Mouse (Mus musculus) left cerebral cortex, adult 8-10 months (tissue): ENCODE measurements around the gene Pou5f1. TPM values are rescaled to one million over a fixed set of nuclear protein-coding genes. Genes with fewer than 3 reads are reported as not detected.

Source experiments
- DNase-seq, 2 experiments: peaks; one replicate each; pipeline ENCODE4 v3.0.0; 2022; ENCODE audit warnings: low spot score in 2 of 2
- total RNA-seq, 4 experiments: library from RNA; stranded (reverse); gene quantifications; 2 replicates each; pipeline ENCODE4 v1.2.4; 2022

Pou5f1 gene
- total RNA-seq, 4 experiments from 2014 or later: 0.27 TPM; not detected in 3

GRCm38 (mm10) chr17:35512916-35513626 lies 7.3 kb downstream of the Pou5f1 start:
- no peak for DNase-seq

- DNase-seq: peak in 1 of 2 experiments; percentile 50
Observed at GRCm38 (mm10) chr17:35513886-35514285, 8.1 kb downstream of the Pou5f1 start.

- no peak for DNase-seq
Observed at GRCm38 (mm10) chr17:35514756-35515155, 8.9 kb downstream of the Pou5f1 start.

- peak in 1 of 2 experiments; percentile 18 for DNase-seq
Observed at GRCm38 (mm10) chr17:35515911-35516640, 10.3 kb downstream of the Pou5f1 start.

- DNase-seq: peak; percentile 81 to 95
Observed at GRCm38 (mm10) chr17:35516652-35517500, 11.1 kb downstream of the Pou5f1 start, which contains the start of the genes Tcf19 and Cchcr1. Tcf19 (minus strand) TSS chr17:35516824. Cchcr1 (plus strand) TSS chr17:35517100.

- no peak for DNase-seq
Observed at GRCm38 (mm10) chr17:35517526-35517925, 11.7 kb downstream of the Pou5f1 start.

GRCm38 (mm10) chr17:35524354-35524753 lies 18.5 kb downstream of the Pou5f1 start:
- DNase-seq: no peak

- no peak for DNase-seq
Observed at GRCm38 (mm10) chr17:35526644-35527043, 20.8 kb downstream of the Pou5f1 start.

- no peak for DNase-seq
Observed at GRCm38 (mm10) chr17:35532360-35532759, 26.5 kb downstream of the Pou5f1 start.

GRCm38 (mm10) chr17:35532901-35533300 lies 27.1 kb downstream of the Pou5f1 start, which contains the start of gene Psors1c2:
Psors1c2 (plus strand) TSS chr17:35533201.
- DNase-seq: no peak

GRCm38 (mm10) chr17:35534343-35534742 lies 28.5 kb downstream of the Pou5f1 start:
- DNase-seq: peak; percentile 55 to 61

- DNase-seq: peak in 1 of 2 experiments; percentile 61
Observed at GRCm38 (mm10) chr17:35537421-35537820, 31.6 kb downstream of the Pou5f1 start.

- no peak for DNase-seq
Observed at GRCm38 (mm10) chr17:35538476-35538875, 32.7 kb downstream of the Pou5f1 start.

GRCm38 (mm10) chr17:35539540-35539939 lies 33.7 kb downstream of the Pou5f1 start:
- no peak for DNase-seq

GRCm38 (mm10) chr17:35542761-35543411 lies 37.1 kb downstream of the Pou5f1 start:
- no peak for DNase-seq

- no peak for DNase-seq
Observed at GRCm38 (mm10) chr17:35543412-35543861, 37.6 kb downstream of the Pou5f1 start.

GRCm38 (mm10) chr17:35544001-35544400 lies 38.2 kb downstream of the Pou5f1 start:
- no peak for DNase-seq

- DNase-seq: peak in 1 of 2 experiments; percentile 46
Observed at GRCm38 (mm10) chr17:35544680-35545079, 38.9 kb downstream of the Pou5f1 start.

- DNase-seq: no peak
Observed at GRCm38 (mm10) chr17:35547465-35547864, 41.6 kb downstream of the Pou5f1 start.

- no peak for DNase-seq
Observed at GRCm38 (mm10) chr17:35548636-35549035, 42.8 kb downstream of the Pou5f1 start.
